19 mouse cellular contexts compared by ENCODE assay signal in genomic region chr6:99621167-99621566, GRCm38 (mm10).
"Had no signal": no experiment of that assay in that cellular context is flagged by ENCODE, and none has a peak within 500 bp of the region (broad histone marks: within the 10 kb centered on the region; RNA-seq: fewer than 3 reads in every experiment).

No protein-coding gene starts in this region.

- H3K9me3 ChIP-seq: midbrain, embryonic 10.5 days; midbrain, embryonic 12.5 days; neural tube, embryonic 13.5 days; neural tube, embryonic 15.5 days had no signal

- ATAC-seq: midbrain, embryonic 16.5 days had no signal

- H3K4me3 ChIP-seq: midbrain, embryonic 10.5 days; midbrain, embryonic 12.5 days; myocyte; neural tube, embryonic 13.5 days; neural tube, embryonic 15.5 days had no signal

- H3K4me2 ChIP-seq: lung, embryonic 14.5 days; midbrain, embryonic 12.5 days; neural tube, embryonic 13.5 days; neural tube, embryonic 15.5 days had no signal

- H3K36me3 ChIP-seq: midbrain, embryonic 10.5 days; midbrain, embryonic 12.5 days; neural tube, embryonic 13.5 days; neural tube, embryonic 15.5 days had no signal

- H3K27ac ChIP-seq: midbrain, embryonic 10.5 days; midbrain, embryonic 12.5 days; neural tube, embryonic 13.5 days; neural tube, embryonic 15.5 days had no signal

- DNase-seq: lung, adult 18-20 months; lung, embryonic 14.5 days; lung, postnatal 10 days; lung, postnatal 4 days; midbrain, embryonic 14.5 days; retina, postnatal 1 day; right cerebral cortex, adult 18-20 months; right cerebral cortex, postnatal 25 days; right cerebral cortex, postnatal 4 days; spleen, adult 18-20 months; thymus, adult 18-20 months; thymus, postnatal 14 days; thymus, postnatal 4 days had no signal

- H3K9ac ChIP-seq: lung, embryonic 14.5 days; midbrain, embryonic 12.5 days; neural tube, embryonic 13.5 days; neural tube, embryonic 15.5 days had no signal
